Mouse (Mus musculus) urinary bladder, postnatal 14 days (tissue): ENCODE results near the gene Spata6.

Source experiments
- DNase-seq: peaks from one replicate; pipeline ENCODE4 v3.0.0; 2021; ENCODE audit warnings: low spot score

The Spata6 gene

GRCm38 (mm10) chr4:111719776-111720661 lies at the start of gene Spata6:
TSS of gene Spata6 (plus strand) at chr4:111719984.
- DNase-seq = peak; percentile 92

- DNase-seq = no peak
These were observed 49.0 kb upstream of the Spata6 start for GRCm38 (mm10) chr4:111670566-111671421.

- DNase-seq = no peak
These were observed 48.3 kb upstream of the Spata6 start for GRCm38 (mm10) chr4:111671440-111671839.

- no peak for DNase-seq
These were observed 45.9 kb upstream of the Spata6 start for GRCm38 (mm10) chr4:111673904-111674303.

- no peak for DNase-seq
These were observed 37.9 kb upstream of the Spata6 start for GRCm38 (mm10) chr4:111681926-111682325.

GRCm38 (mm10) chr4:111682793-111683192 lies 37.0 kb upstream of the Spata6 start:
- no peak for DNase-seq

GRCm38 (mm10) chr4:111683843-111684242 lies 35.9 kb upstream of the Spata6 start:
- DNase-seq = no peak

GRCm38 (mm10) chr4:111685951-111686350 lies 33.8 kb upstream of the Spata6 start:
- no peak for DNase-seq

- DNase-seq = peak; percentile 33
These were observed 32.8 kb upstream of the Spata6 start for GRCm38 (mm10) chr4:111686951-111687350.

- peak; percentile 82 for DNase-seq
These were observed 32.2 kb upstream of the Spata6 start for GRCm38 (mm10) chr4:111687613-111688012.

GRCm38 (mm10) chr4:111691057-111691543 lies 28.7 kb upstream of the Spata6 start:
- DNase-seq = no peak

- no peak for DNase-seq
These were observed 18.4 kb upstream of the Spata6 start for GRCm38 (mm10) chr4:111701381-111701780.

GRCm38 (mm10) chr4:111704126-111704525 lies 15.7 kb upstream of the Spata6 start:
- no peak for DNase-seq

GRCm38 (mm10) chr4:111704975-111705374 lies 14.8 kb upstream of the Spata6 start:
- no peak for DNase-seq

GRCm38 (mm10) chr4:111719296-111719695 lies 488 bp upstream of the Spata6 start:
- no peak for DNase-seq

- DNase-seq = no peak
These were observed 849 bp downstream of the Spata6 start for GRCm38 (mm10) chr4:111720662-111721003.

GRCm38 (mm10) chr4:111721121-111721840 lies 1.5 kb downstream of the Spata6 start:
- peak; percentile 17 for DNase-seq

GRCm38 (mm10) chr4:111737551-111737950 lies 17.8 kb downstream of the Spata6 start:
- DNase-seq = no peak

GRCm38 (mm10) chr4:111780533-111780932 lies 60.7 kb downstream of the Spata6 start:
- no peak for DNase-seq

- DNase-seq = no peak
These were observed 80.1 kb downstream of the Spata6 start for GRCm38 (mm10) chr4:111799892-111800291.

GRCm38 (mm10) chr4:111803164-111803563 lies 83.4 kb downstream of the Spata6 start:
- no peak for DNase-seq

GRCm38 (mm10) chr4:111817478-111817877 lies 97.7 kb downstream of the Spata6 start:
- no peak for DNase-seq
